Mouse (Mus musculus): Measurements from ENCODE around the gene Dmrt2. TPM values are rescaled to one million over a fixed set of nuclear protein-coding genes. Genes with fewer than 3 reads are reported as not detected.

Dmrt2 gene
- 0.09 and 0.13 TPM in 2 replicates for polyA plus RNA-seq (2015; fragmentation: Nextera tagmentation; extraction: Ambion mirVana)

DNA sequence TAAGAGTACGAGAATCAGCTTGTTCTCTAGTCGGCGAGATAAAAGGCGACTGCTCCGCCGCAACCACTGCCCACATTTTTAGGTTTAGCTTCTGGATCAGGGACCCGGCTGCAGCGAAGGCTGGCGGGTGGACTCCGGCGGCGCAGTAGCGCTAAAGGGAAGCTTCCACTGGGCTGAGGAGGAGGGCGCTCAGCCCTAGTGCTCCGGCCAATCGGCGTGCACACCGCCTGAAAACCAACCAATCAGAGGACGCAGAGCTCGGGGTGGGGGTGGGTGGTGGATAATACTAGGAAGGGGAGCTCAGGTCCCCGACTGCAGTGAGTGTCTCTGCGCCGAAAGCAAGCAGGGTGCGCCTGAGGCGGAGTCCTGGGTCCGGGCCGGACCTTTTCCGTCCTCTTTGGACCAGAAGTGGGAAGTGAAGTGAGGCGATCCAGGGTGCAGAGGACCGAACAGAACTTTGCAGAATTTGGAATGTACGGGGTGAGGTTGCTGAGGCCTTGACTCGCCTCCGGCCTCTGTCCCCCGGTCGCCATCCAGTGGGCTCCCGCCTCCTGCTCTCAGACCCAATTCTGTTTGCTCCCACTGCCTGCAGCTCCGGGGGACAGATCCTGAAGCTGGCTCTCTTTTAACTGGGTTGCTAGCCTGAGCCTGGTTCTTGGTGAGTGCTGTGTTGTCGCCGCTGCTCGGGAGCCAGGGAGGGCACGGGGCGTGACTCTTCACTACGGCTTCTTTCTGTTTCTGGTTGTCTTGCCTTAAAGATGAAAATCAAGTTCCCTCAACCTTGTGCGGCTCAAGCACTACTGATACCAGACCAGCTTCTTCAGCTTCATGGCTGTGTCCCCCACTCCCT is at the start of gene Dmrt2:
TSS of gene Dmrt2 (plus strand) at position 311 of the 850 bp plus-strand sequence.
- Histone ChIP-seq H3K36me3 (no peaks in the 10 kb centered on the region), H3K4me2 (peak within 1 kb of the TSS; percentile 54), H3K9me3 (no peaks in the 10 kb centered on the region), H3K27ac (no peak within 1 kb of the TSS), H3K9ac (peak within 1 kb of the TSS; percentile 19; the same call in 1 of the 2 replicates), H3K4me3 (peak within 1 kb of the TSS; percentile 34), H3K27me3 (peaks cover 97% of the 10 kb centered on the region), H3K4me1 (replicated peaks) (peaks cover 21% of the 10 kb centered on the region)
- under 1% methylated on average over 44 of the region's 44 CpGs for WGBS
- ATAC-seq (ENCODE audit: low FRiP score), result peak; percentile 96

DNA sequence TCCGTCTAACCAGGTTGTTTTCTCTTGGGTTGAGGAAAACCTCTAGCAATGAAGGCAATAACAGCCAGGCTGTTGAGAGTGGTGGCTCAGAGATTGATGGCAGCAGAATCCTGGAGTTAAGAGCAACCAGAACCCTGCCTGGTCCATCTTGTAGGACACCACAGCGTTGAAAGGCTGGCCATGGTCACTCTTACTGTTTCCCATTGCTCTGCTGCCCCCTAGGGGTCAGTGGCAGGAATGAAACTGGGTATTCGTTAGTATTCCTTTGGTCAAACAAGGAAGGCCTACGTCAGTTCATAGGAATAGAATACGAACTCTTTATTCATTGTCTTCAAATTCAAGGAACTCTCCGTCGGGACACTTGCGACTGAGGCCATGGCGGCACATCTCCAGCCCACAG is 43.7 kb upstream of the Dmrt2 start:
- 10% methylated on average over 9 of the region's 9 CpGs for WGBS

DNA sequence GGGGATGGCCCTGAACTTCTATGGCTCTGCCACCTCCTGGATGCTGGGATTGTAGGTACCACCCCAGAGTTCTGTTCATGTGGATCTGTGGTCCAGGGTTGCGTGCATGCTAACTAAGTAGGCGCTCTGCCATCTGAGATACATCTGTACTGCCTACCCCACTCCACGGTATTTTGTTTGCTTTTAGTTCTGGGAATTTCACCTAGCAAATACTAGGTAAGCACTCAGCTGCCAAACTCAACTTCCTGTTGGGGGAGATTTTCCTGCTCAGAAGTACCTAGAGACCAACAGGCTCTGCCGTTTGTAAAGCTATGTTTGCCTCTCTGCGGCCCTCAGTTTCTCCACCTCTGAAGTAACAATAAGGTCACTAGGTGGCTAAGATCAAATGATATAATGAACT is 37.1 kb upstream of the Dmrt2 start:
- no peak overlapping the region for H3K4me3 ChIP-seq
- 0 out of 2 replicates have a peak, but pooled peaks cover 4% of the 10 kb centered on the region for H3K4me1 ChIP-seq (replicated peaks)
- H3K27me3 ChIP-seq, result peaks cover 4% of the 10 kb centered on the region; the same call in 1 of the 2 replicates
- WGBS, result 87% methylated on average over 5 of the region's 5 CpGs
- H3K4me2 ChIP-seq, result peak overlapping the region; percentile 57; the same call in 1 of the 2 replicates
- ATAC-seq (ENCODE audit: low FRiP score), result no peak
- no peak overlapping the region for H3K27ac ChIP-seq
- no peaks in the 10 kb centered on the region for H3K36me3 ChIP-seq
- H3K9ac ChIP-seq, result no peak overlapping the region
- H3K9me3 ChIP-seq, result no peaks in the 10 kb centered on the region

More for the DNA sequence above, 43.7 kb upstream of the Dmrt2 start:
- Histone ChIP-seq H3K27ac (no peak overlapping the region), H3K9ac (no peak overlapping the region), H3K36me3 (no peaks in the 10 kb centered on the region), H3K4me3 (no peak overlapping the region), H3K27me3 (peaks cover 62% of the 10 kb centered on the region), H3K9me3 (no peaks in the 10 kb centered on the region), H3K4me1 (replicated peaks) (no peaks in the 10 kb centered on the region), H3K4me2 (no peak overlapping the region)
- ATAC-seq (ENCODE audit: low FRiP score), result no peak

DNA sequence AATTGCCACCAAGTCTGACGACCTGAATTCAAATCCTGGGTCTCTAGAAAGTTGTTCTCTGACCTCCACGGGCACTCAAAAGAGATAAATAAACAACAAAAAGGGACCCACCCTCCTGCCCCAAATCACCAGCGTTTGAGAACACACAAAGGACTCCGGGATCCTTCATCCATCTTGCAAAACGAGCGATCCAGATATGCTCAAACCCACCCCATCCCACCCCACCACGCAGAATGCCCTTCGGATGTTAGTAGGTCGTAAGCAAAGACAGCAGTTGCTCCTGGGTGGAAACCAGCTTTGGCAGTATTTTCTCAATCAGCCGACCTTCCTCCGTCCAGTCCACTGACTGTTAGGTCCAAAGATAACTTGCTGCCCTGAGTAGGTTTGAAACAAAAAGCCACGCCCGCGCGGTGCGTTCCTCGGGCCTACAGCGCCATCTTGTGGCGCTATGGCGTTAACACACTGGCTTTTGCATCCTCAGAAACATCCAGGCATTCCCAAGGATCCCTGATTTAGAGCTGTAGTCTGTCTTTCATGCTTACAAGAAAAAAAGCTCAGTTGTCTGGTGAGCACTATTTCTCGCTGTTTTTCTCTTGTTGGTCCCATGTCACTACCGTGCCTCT is 36.5 kb upstream of the Dmrt2 start:
- H3K9me3 ChIP-seq, result no peaks in the 10 kb centered on the region
- ATAC-seq (ENCODE audit: low FRiP score), result peak; percentile 79
- WGBS, result 14% methylated on average over 22 of the region's 22 CpGs

DNA sequence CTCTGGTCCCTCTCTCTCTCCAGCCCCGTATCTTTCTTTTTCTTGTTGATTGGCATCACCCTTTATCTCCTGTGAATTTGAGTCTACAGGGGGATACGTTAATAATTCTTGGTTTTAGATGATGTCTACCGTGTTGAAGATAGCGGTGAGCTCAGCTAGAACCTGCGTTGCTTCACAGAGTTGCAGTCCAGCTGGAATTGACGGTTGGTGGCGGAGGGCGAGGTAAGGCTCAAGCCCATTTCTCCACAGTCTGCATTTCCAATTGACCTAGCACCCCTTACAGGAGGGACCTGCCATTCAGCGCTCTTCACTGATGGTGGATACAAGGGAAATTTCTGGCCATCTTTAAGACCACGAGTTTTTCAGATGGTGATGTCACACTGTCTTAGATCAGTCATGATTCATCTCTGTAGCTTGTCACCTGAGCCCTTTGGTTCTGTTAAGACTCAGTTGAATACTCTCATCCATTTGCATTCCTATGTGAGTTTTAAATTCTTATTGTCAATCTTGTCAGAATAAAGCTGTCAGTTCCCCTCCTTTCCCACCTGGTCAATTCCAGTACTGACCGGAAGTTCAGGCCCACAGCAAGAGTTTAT is 33.3 kb upstream of the Dmrt2 start:
- 77% methylated on average over 11 of the region's 11 CpGs for WGBS
- no peaks in the 10 kb centered on the region for H3K36me3 ChIP-seq
- H3K4me2 ChIP-seq, result no peak overlapping the region
- H3K9me3 ChIP-seq, result no peaks in the 10 kb centered on the region
- no peaks in the 10 kb centered on the region for H3K27me3 ChIP-seq
- no peak overlapping the region for H3K27ac ChIP-seq
- H3K4me1 ChIP-seq (replicated peaks), result 0 out of 2 replicates have a peak, but pooled peaks cover 4% of the 10 kb centered on the region
- H3K9ac ChIP-seq, result no peak overlapping the region
- ATAC-seq (ENCODE audit: low FRiP score), result no peak
- H3K4me3 ChIP-seq, result no peak overlapping the region

More for the DNA sequence above, 36.5 kb upstream of the Dmrt2 start:
- Histone ChIP-seq H3K4me1 (replicated peaks) (0 out of 2 replicates have a peak, but pooled peaks cover 4% of the 10 kb centered on the region), H3K9ac (peak overlapping the region; percentile 53), H3K4me2 (peak overlapping the region; percentile 57), H3K36me3 (no peaks in the 10 kb centered on the region), H3K27me3 (no peaks in the 10 kb centered on the region), H3K4me3 (peak overlapping the region; percentile 38), H3K27ac (no peak overlapping the region)

DNA sequence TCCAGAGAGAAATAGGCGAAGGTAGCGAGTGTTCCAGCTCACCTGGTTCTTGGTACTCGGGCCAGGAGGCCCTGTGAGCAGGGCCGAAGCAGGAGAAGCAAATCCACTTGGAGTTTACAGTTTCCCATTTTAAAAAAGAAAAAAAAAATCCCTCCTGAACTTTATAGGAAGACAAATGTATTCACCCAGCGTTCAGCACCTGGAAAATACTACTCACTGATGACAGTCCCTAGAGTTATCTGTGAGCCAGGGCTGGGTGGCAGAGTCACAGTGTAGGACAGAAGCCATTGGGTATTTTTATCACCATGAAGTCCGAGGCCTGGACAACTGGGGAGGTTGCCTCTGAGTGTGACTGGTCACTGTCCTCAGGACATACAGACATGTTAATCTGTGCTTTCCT is 30.4 kb upstream of the Dmrt2 start:
- Histone ChIP-seq H3K4me1 (replicated peaks) (no peaks in the 10 kb centered on the region), H3K27ac (no peak overlapping the region), H3K9ac (no peak overlapping the region), H3K4me2 (no peak overlapping the region), H3K27me3 (no peaks in the 10 kb centered on the region), H3K4me3 (no peak overlapping the region), H3K36me3 (no peaks in the 10 kb centered on the region), H3K9me3 (no peaks in the 10 kb centered on the region)
- WGBS, result 89% methylated on average over 6 of the region's 6 CpGs
- no peak for ATAC-seq (ENCODE audit: low FRiP score)

DNA sequence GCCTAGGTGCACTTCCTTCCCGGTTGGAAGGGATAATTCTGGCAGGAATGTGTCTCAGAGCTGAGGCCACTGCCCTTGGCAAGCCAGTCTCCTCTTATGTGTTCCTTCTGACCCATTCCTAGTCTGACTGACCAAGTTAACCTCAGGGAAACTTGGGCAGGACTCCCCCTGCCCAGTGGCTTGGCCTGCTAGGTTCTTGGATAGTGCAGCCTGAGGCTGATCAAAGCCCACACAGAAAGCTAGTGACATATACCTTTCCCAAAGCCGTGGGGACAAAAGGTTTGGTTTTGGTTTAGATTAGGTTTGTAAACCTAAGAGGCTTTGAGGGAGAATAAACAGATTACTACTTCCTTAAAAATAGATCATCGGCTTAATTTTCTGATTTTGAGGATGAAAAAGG is 25.1 kb upstream of the Dmrt2 start:
- ATAC-seq (ENCODE audit: low FRiP score), result no peak
- 76% methylated on average over 3 of the region's 3 CpGs for WGBS
- H3K4me2 ChIP-seq, result no peak overlapping the region
- no peak overlapping the region for H3K9ac ChIP-seq
- H3K27me3 ChIP-seq, result 0 out of 2 replicates have a peak, but pooled peaks cover 2% of the 10 kb centered on the region
- H3K27ac ChIP-seq, result no peak overlapping the region
- no peaks in the 10 kb centered on the region for H3K4me1 ChIP-seq (replicated peaks)
- H3K36me3 ChIP-seq, result no peaks in the 10 kb centered on the region
- no peak overlapping the region for H3K4me3 ChIP-seq
- no peaks in the 10 kb centered on the region for H3K9me3 ChIP-seq

DNA sequence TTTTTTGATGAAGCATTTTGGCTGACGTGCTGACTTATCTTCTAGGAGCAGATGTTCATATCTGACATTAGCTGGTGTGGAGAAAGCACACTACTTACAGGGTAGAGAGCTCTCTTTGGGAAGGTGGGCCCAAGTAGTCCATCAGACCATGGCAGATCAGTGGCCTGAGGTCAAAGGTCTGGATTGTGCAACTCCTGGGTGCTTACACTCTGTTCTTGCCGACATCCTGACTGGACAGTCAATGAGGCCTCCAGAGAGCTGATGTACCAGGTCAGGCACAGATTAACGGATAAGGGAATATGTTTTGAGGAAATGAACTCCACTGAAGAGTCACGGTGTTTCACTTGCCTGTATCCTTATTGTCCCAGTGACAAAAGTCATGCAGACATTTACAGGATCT is 23.5 kb upstream of the Dmrt2 start:
- 81% methylated on average over 4 of the region's 4 CpGs for WGBS
- ATAC-seq (ENCODE audit: low FRiP score), result no peak
- no peaks in the 10 kb centered on the region for H3K36me3 ChIP-seq
- H3K4me3 ChIP-seq, result no peak overlapping the region
- no peak overlapping the region for H3K9ac ChIP-seq
- H3K27me3 ChIP-seq, result 0 out of 2 replicates have a peak, but pooled peaks cover 5% of the 10 kb centered on the region
- no peaks in the 10 kb centered on the region for H3K9me3 ChIP-seq
- H3K27ac ChIP-seq, result no peak overlapping the region
- no peaks in the 10 kb centered on the region for H3K4me1 ChIP-seq (replicated peaks)
- H3K4me2 ChIP-seq, result no peak overlapping the region

DNA sequence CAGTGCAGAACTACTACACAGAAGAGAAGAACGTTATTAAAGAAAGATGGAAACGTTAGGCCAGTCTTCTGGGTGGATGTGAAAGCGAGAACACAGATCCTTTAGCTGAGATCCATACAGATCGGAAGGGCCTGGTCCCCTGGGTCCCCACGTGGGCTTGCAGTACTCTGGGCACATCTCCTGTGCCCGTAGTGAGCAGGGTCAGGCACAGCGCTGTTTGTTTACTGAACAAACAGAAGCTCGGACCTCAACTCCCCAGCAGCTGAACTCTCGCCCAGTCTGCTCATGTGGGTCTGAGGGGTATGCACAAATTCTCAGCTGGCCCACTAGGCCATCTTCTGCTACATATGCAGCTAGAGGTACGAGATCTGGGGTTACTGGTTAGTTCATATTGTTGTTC is 21.7 kb upstream of the Dmrt2 start:
- ATAC-seq (ENCODE audit: low FRiP score), result no peak
- H3K27me3 ChIP-seq, result 0 out of 2 replicates have a peak, but pooled peaks cover 5% of the 10 kb centered on the region
- no peak overlapping the region for H3K4me3 ChIP-seq
- no peak overlapping the region for H3K9ac ChIP-seq
- no peak overlapping the region for H3K27ac ChIP-seq
- H3K36me3 ChIP-seq, result no peaks in the 10 kb centered on the region
- H3K4me2 ChIP-seq, result no peak overlapping the region
- H3K4me1 ChIP-seq (replicated peaks), result peaks cover 5% of the 10 kb centered on the region; the same call in 1 of the 2 replicates
- WGBS, result 74% methylated on average over 10 of the region's 10 CpGs
- no peaks in the 10 kb centered on the region for H3K9me3 ChIP-seq

DNA sequence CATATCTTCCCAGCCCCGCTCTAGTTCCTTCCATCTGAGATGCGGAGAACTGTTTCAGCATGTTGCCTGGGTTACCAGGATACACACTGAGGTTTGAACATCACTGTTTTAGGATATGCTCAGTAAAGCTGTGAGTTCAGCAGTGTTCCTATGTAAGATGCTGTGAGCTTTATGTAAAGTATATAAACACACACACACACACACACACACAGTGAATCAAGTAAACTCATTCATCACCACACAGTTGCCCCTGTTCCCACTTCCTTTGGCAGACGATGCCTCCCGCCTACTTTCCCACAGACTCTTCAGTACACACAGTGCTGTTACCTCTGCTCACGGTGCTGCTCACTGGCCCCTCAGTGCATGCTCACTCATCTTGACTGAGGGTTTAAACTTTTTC is 19.7 kb upstream of the Dmrt2 start:
- 0 out of 2 replicates have a peak, but pooled peaks cover 6% of the 10 kb centered on the region for H3K27me3 ChIP-seq
- no peak overlapping the region for H3K27ac ChIP-seq
- no peaks in the 10 kb centered on the region for H3K36me3 ChIP-seq
- peaks cover 5% of the 10 kb centered on the region; the same call in 1 of the 2 replicates for H3K4me1 ChIP-seq (replicated peaks)
- no peak overlapping the region for H3K9ac ChIP-seq
- H3K4me2 ChIP-seq, result no peak overlapping the region
- H3K9me3 ChIP-seq, result no peaks in the 10 kb centered on the region
- no peak overlapping the region for H3K4me3 ChIP-seq
- 70% methylated on average over 5 of the region's 5 CpGs for WGBS
- ATAC-seq (ENCODE audit: low FRiP score), result no peak

DNA sequence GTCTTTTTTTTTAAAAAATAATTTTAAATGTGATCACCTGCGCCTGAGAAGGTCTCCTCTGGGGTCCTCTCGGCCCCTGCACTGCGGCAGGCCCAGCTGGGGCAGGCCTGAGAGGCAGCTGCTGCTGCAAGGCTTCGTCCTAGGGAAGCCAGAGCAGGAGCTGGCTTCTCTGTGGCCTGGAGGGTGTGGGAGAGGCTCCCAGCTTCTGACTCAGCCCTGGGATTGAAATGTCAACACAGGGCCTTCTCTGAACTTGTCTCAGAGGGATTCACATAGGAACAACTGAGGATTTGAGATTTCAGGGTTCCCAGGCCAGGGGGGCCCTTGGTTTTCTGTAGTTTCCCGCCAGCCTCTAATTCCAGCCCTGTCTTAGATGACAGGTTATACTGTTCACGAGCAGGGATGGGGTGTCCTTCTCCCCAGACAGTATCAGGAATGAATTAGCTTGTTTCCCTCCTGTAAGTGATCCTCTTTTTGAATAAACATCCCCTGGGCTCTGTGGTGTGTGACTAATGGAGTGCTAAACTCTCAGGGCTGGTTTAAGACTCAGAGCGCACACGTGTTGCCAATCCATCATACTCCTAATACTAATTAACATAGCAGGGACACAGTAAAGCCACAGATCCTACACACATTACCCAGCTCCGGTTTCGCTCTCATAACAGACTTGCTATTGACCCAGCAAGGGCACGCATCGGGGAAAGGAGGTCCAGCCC is 18.0 kb upstream of the Dmrt2 start:
- Histone ChIP-seq H3K27ac (no peak overlapping the region), H3K9me3 (no peaks in the 10 kb centered on the region), H3K27me3 (0 out of 2 replicates have a peak, but pooled peaks cover 6% of the 10 kb centered on the region), H3K4me1 (replicated peaks) (peaks cover 5% of the 10 kb centered on the region; the same call in 1 of the 2 replicates), H3K36me3 (no peaks in the 10 kb centered on the region), H3K9ac (no peak overlapping the region), H3K4me2 (no peak overlapping the region), H3K4me3 (no peak overlapping the region)
- no peak for ATAC-seq (ENCODE audit: low FRiP score)
- WGBS, result 58% methylated on average over 12 of the region's 12 CpGs

All from hindbrain, embryonic 13.5 days (tissue).